Mouse (Mus musculus) v-Abl transformed pro-B cells (cell line): ENCODE data around the gene Sh3bp2.

Experiments
- in situ Hi-C, 2 experiments: fragments of 400-800 bp; cut with MboI; formaldehyde crosslinking; loops; one replicate each; pipeline ENCODE4 v1.15.1; 2025; ENCODE audit not compliant: unreplicated experiment in 2 of 2

Sh3bp2 gene

GRCm38 (mm10) chr5:34593202-34593727 is 67.6 kb downstream of the Sh3bp2 start:
- in situ Hi-C loops: no loop called here

- in situ Hi-C loops: no loop called here
Observed at GRCm38 (mm10) chr5:34604576-34604975, 78.9 kb downstream of the Sh3bp2 start.

GRCm38 (mm10) chr5:34607100-34607880 is 81.7 kb downstream of the Sh3bp2 start:
- in situ Hi-C loops: no loop called here

- in situ Hi-C loops: no loop called here
Observed at GRCm38 (mm10) chr5:34608226-34608625, 82.6 kb downstream of the Sh3bp2 start.

- in situ Hi-C loops: no loop called here
Observed at GRCm38 (mm10) chr5:34609966-34610365, 84.3 kb downstream of the Sh3bp2 start.
